ENCODE assay signal across 23 mouse cellular contexts in genomic region chr12:40781554-40781953, GRCm38 (mm10).
"Had no signal": no experiment of that assay in that cellular context is flagged by ENCODE, and none has a peak within 500 bp of the region (broad histone marks: within the 10 kb centered on the region; RNA-seq: fewer than 3 reads in every experiment).

No protein-coding gene starts in this region.

- H3K4me3 ChIP-seq: kidney, embryonic 15.5 days; left cerebral cortex, adult 2 months; limb, embryonic 12.5 days; limb, embryonic 15.5 days; midbrain, embryonic 12.5 days; midbrain, embryonic 15.5 days; myocyte; neural tube, embryonic 13.5 days had no signal

- DNase-seq: kidney, adult 11 months; kidney, adult 8-10 months; kidney, postnatal 14 days; kidney, postnatal 4 days; layer of hippocampus, postnatal 36 days; left cerebral cortex, postnatal 4 days; liver, postnatal 0 days; lung, embryonic 14.5 days; thymus, adult 2 months; thymus, postnatal 14 days; thymus, postnatal 4 days had no signal

- ATAC-seq: liver, postnatal 0 days; lung, postnatal 0 days; midbrain, embryonic 15.5 days had no signal

- H3K4me1 ChIP-seq: kidney, embryonic 15.5 days; limb, embryonic 12.5 days; limb, embryonic 15.5 days; midbrain, embryonic 15.5 days; neural tube, embryonic 13.5 days had no signal

- H3K4me2 ChIP-seq: kidney, embryonic 15.5 days; limb, embryonic 12.5 days; limb, embryonic 15.5 days; liver, embryonic 11.5 days; lung, embryonic 14.5 days; midbrain, embryonic 12.5 days; midbrain, embryonic 15.5 days; neural tube, embryonic 13.5 days had no signal

- H3K27ac ChIP-seq: kidney, embryonic 15.5 days; left cerebral cortex, adult 2 months; limb, embryonic 12.5 days; limb, embryonic 15.5 days; liver, embryonic 14.5 days; midbrain, embryonic 12.5 days; midbrain, embryonic 15.5 days; neural tube, embryonic 13.5 days; stomach, postnatal 0 days had no signal

- H3K9ac ChIP-seq: kidney, embryonic 15.5 days; limb, embryonic 12.5 days; limb, embryonic 15.5 days; liver, embryonic 14.5 days; liver, postnatal 0 days; lung, embryonic 14.5 days; midbrain, embryonic 12.5 days; midbrain, embryonic 15.5 days; neural tube, embryonic 13.5 days had no signal

- H3K27me3 ChIP-seq: kidney, embryonic 15.5 days; limb, embryonic 12.5 days; limb, embryonic 15.5 days; midbrain, embryonic 12.5 days; midbrain, embryonic 15.5 days; neural tube, embryonic 13.5 days had no signal

- H3K9me3 ChIP-seq: kidney, embryonic 15.5 days; limb, embryonic 12.5 days; limb, embryonic 15.5 days; midbrain, embryonic 12.5 days; midbrain, embryonic 15.5 days; neural tube, embryonic 13.5 days had no signal

- H3K36me3 ChIP-seq: kidney, embryonic 15.5 days; limb, embryonic 12.5 days; limb, embryonic 15.5 days; midbrain, embryonic 12.5 days had no signal
